Mouse (Mus musculus) cortical plate, adult 2 months (tissue): ENCODE results near the gene Gmnn.

Source experiments
- CTCF ChIP-seq: fragments of 200-500 bp; IDR thresholded peaks from 2 replicates; pipeline ENCODE4 v1.5.1; 2011; ENCODE audit warnings: mild to moderate bottlenecking, control low read depth, low read length; ENCODE audit not compliant: insufficient read depth; ENCODE audit errors: extremely low read depth
- POLR2A ChIP-seq: fragments of 200-500 bp; IDR thresholded peaks from 2 replicates; pipeline ENCODE4 v1.6.1; 2011; ENCODE audit warnings: mild to moderate bottlenecking, low read length, control low read depth; ENCODE audit not compliant: insufficient read depth; ENCODE audit errors: extremely low read depth

DNA sequence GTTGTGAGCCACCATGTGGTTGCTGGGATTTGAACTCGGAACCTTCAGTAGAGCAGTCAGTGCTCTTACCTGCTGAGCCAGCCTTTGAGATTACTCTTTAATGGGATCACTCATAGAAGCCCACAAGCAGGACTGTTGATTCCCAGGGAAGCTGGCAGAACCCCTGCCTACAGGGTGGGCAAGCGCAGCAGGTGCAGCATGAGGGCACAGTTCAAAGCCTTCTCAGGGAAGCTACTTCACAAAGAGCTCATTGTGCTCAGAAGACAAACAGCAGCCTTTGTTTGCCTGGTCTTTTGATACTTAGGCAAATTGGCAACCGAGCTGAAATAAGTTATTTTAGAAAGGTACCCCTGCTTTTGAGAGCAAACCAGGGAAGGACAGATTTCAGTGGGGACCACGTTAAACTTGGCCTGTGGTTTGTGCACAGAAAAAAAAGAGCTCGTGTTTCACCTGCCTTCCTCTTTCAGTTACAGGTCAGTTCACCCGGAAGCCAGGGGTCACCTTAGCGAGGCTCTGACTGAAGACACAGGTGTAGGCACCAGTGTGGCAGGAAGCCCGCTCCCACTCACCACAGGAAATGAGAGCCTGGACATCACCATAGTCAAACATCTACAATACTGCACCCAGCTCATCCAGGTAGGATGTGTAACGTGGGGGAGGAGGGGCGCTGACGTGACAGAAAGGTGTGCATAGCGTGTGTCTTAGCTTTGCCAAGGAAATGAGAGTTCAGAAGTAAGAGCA, 51.9 kb downstream of the Gmnn start:
- TF ChIP-seq CTCF (no peak), POLR2A (no peak)
